Mouse (Mus musculus) layer of hippocampus, adult 2 months (tissue): ENCODE measurements around the gene Tas2r143. TPM values are rescaled to one million over a fixed set of nuclear protein-coding genes. Genes with fewer than 3 reads are reported as not detected.

Experiments
- DNase-seq, 2 experiments: peaks; one replicate each; pipeline ENCODE4 v3.0.0; 2022; ENCODE audit warnings: low spot score in 2 of 2
- H3K27ac ChIP-seq: fragments of 200-600 bp; 2 replicates; pipeline ENCODE4 v1.8.1; 2022
- H3K4me3 ChIP-seq: fragments of 200-600 bp; 2 replicates; pipeline ENCODE4 v1.8.1; 2022; ENCODE audit warnings: mild to moderate bottlenecking
- CTCF ChIP-seq: fragments of 200-600 bp; conservative IDR thresholded peaks from 2 replicates; pipeline ENCODE4 v1.8.1; 2022; ENCODE audit warnings: antibody characterized with exemption, mild to moderate bottlenecking, moderate library complexity
- long read RNA-seq, 2 experiments: library from polyadenylated mRNA; stranded (forward); transcript quantifications; one replicate each; pipeline ENCODE4 v2.0.0; 2021; ENCODE audit warnings: borderline mapping rate in 2 of 2
- total RNA-seq, 2 experiments: library from RNA; stranded (reverse); gene quantifications; 2 replicates each; pipeline ENCODE4 v1.2.3; 2021

The Tas2r143 gene
- not detected for total RNA-seq
- long read RNA-seq, experiment 1: 0 reads
- long read RNA-seq, experiment 2: 0 reads

- no peak within 1 kb of the TSS for H3K27ac ChIP-seq
- H3K4me3 ChIP-seq: no peak within 1 kb of the TSS
- no peak for DNase-seq
- no peak for TF ChIP-seq CTCF
Observed at GRCm38 (mm10) chr6:42399938-42400337, at the start of gene Tas2r143. Tas2r143 (plus strand) TSS chr6:42400238.

- Histone ChIP-seq H3K27ac (peak overlapping the region; percentile 98), H3K4me3 (peak overlapping the region; percentile 95)
- no peak for DNase-seq
- no peak for TF ChIP-seq CTCF
Observed at GRCm38 (mm10) chr6:42350968-42351775, 48.9 kb upstream of the Tas2r143 start.

- TF ChIP-seq CTCF: no peak
- Histone ChIP-seq H3K27ac (no peak overlapping the region), H3K4me3 (no peak overlapping the region)
- no peak for DNase-seq
Observed at GRCm38 (mm10) chr6:42351776-42352485, 48.1 kb upstream of the Tas2r143 start.

- no peak for DNase-seq
- H3K4me3 ChIP-seq: no peak overlapping the region
- no peak overlapping the region for H3K27ac ChIP-seq
- TF ChIP-seq CTCF: no peak
Observed at GRCm38 (mm10) chr6:42352486-42352846, 47.6 kb upstream of the Tas2r143 start.

GRCm38 (mm10) chr6:42353180-42353579 lies 46.9 kb upstream of the Tas2r143 start:
- no peak overlapping the region; the same call in 1 of the 2 replicates for H3K27ac ChIP-seq
- DNase-seq: no peak
- TF ChIP-seq CTCF: no peak

DNA sequence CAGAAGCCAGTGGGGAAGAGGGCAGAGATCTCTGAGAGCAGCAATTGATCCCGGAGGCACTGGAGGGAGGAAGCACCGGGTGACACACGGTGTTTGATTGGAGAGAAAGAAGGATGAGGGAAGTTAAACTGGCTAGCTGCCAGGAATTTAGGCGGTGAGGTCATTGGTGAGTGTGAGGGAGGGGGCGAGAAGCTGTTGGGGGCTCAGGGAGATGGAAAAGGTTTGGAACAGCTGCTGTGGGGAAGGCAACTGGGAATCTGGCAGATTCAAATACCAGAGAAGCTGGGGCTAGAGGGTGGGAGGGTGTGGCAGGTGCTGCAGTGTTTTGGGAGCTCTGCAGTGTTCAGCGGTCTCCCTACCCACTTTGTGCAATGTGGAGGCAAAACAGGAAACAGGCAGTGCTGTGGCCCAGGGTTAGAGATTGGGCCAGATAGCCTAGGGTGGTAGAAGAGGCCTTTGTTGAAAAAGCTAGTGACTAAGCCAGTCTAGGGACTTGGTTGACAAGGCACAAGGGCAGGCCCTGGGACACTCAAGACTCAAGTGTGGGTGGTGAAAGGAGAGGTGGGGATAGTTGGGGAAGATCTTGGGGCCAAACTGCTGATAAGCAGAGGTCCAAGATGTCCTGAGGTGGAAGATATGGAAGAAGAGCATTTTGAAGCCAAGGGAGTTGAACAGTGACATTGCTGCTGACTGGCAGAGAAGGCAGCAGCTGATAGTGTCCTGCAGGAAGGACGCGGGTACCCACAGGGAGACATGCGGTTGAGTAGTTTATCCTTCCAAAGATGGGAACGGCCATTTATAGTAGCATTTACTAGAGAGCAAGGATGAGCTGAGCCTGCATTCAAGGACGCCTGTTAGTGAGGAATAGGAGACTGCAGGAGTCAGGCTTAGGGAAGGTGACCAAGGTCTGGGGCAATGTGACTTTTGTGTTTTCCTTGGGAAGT lies 45.7 kb upstream of the Tas2r143 start:
- Histone ChIP-seq H3K4me3 (no peak overlapping the region), H3K27ac (peak overlapping the region; percentile 28; the same call in 1 of the 2 replicates)
- TF ChIP-seq CTCF: no peak
- DNase-seq: no peak

More at GRCm38 (mm10) chr6:42353180-42353579, 46.9 kb upstream of the Tas2r143 start:
- no peak overlapping the region for H3K4me3 ChIP-seq

DNA sequence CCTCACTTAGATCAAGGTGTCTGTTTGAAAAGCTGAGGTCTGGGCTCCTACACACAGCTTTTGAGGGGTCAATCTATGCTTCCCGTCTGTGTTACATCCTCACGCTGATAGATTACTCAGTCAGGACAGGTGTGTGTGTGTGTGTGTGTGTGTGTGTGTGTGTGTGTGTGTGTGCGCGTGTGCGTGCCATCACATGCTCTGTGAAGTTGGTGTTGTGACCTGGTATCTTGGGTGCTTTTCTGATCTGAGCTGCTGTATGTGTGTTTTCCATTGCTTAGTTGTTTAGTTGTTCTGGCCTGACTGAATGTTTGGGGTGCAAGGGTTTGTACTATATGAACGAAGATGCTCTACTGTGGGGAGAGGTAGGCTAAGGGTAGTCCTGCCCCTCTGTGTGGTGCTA lies 44.7 kb upstream of the Tas2r143 start:
- no peak for TF ChIP-seq CTCF

GRCm38 (mm10) chr6:42355794-42356600 lies 44.0 kb upstream of the Tas2r143 start:
- no peak for DNase-seq
- TF ChIP-seq CTCF: no peak
- Histone ChIP-seq H3K27ac (no peak overlapping the region), H3K4me3 (no peak overlapping the region)

More for the DNA sequence above, 44.7 kb upstream of the Tas2r143 start:
- Histone ChIP-seq H3K27ac (no peak overlapping the region), H3K4me3 (no peak overlapping the region)
- no peak for DNase-seq

- DNase-seq: no peak
- no peak for TF ChIP-seq CTCF
Observed at GRCm38 (mm10) chr6:42356913-42357312, 43.1 kb upstream of the Tas2r143 start.

GRCm38 (mm10) chr6:42357901-42358300 lies 42.1 kb upstream of the Tas2r143 start:
- DNase-seq: no peak
- TF ChIP-seq CTCF: no peak
- no peak overlapping the region for H3K4me3 ChIP-seq

More at GRCm38 (mm10) chr6:42356913-42357312, 43.1 kb upstream of the Tas2r143 start:
- Histone ChIP-seq H3K4me3 (no peak overlapping the region), H3K27ac (no peak overlapping the region)

GRCm38 (mm10) chr6:42358901-42359300 lies 41.1 kb upstream of the Tas2r143 start:
- TF ChIP-seq CTCF: no peak
- Histone ChIP-seq H3K27ac (no peak overlapping the region), H3K4me3 (no peak overlapping the region)
- DNase-seq: no peak

More at GRCm38 (mm10) chr6:42357901-42358300, 42.1 kb upstream of the Tas2r143 start:
- no peak overlapping the region for H3K27ac ChIP-seq
